Mouse (Mus musculus): ENCODE results near the gene Cd9.
A peak's percentile ranks its signal among the peaks of the same experiment; 100 is the strongest.

The Cd9 gene

DNA sequence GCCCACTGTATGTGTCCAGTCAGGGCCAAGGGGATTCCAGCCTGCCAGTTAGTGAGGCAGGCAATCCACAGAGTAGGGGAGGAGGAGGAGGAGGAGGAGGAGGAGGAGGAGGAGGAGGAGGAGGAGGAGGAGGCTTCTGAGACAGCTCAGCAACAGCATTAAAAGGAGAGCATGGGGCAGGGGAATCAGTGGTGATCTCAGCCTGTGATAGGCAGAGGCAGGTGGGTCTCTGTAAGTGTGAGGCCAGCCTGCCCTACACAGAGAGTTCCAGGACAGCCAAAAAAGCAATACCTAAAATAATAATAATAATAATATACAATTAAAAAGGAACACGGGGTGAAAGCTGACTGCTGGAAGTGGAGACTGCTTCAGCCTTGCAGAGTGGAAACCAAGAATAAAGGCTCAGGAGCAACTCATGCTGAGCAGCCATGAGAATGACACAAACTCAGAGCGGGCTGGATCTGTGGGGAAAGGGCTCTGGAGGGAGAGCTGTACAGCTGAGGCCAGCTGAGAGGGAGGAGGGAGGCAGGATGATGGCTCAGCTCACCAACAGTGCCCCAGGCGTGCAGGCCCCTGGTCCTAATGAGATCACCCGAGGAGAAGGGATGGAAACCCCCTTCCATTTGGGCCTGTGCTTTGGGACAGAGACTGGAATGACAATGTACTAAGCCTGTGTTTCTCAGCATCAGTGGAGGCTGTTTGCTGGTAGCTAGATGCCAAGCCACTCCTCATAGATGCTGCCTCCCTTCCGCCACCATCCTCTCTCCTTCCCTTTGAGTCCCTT, 59.7 kb downstream of the Cd9 start:
- DNase-seq (ENCODE audit: low read depth, low spot score), result no peak

GRCm38 (mm10) chr6:125433704-125434447, 60.7 kb downstream of the Cd9 start:
- no peak for DNase-seq (ENCODE audit: low read depth, low spot score)

DNA sequence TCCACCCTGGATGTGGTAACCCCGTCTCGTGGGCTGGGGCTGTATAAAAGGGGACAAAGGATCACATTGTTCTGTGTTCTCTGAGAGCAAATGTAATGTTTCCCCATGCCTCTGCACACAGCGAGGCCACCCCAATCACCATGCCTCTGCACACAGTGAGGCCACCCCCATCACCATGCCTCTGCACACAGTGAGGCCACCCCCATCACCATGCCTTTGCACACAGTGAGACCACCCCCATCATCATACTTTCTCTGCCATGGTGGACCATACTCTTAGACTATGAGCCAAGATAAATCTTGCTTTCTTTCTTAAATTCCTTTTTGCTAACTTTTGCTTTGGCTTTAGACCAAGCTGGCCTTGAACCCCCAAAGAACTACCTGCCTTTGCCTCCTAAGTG, 61.3 kb downstream of the Cd9 start:
- DNase-seq (ENCODE audit: low read depth, low spot score), result no peak

DNA sequence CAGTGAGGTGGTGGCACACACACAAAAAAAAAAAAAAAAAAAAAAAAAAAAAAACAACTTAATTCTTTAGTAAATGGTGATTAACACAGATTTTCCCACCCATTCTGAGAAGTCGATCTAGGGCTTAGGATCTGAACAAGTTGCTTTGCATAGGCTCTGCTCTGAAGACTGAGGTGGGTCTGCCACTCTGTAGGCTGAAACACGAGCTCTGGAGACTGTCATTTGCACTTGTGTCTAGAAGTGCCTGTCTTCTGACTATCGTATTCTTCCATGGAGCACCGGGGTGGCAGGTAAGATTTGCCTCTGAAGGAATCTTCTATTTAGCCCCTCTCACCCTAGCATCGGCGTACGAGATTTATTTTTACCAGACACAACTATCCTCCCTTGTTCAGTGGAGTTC, 62.1 kb downstream of the Cd9 start:
- DNase-seq (ENCODE audit: low read depth, low spot score), result no peak

- DNase-seq (ENCODE audit: low read depth, low spot score), result no peak
These were observed 63.6 kb downstream of the Cd9 start for GRCm38 (mm10) chr6:125430982-125431381.

DNA sequence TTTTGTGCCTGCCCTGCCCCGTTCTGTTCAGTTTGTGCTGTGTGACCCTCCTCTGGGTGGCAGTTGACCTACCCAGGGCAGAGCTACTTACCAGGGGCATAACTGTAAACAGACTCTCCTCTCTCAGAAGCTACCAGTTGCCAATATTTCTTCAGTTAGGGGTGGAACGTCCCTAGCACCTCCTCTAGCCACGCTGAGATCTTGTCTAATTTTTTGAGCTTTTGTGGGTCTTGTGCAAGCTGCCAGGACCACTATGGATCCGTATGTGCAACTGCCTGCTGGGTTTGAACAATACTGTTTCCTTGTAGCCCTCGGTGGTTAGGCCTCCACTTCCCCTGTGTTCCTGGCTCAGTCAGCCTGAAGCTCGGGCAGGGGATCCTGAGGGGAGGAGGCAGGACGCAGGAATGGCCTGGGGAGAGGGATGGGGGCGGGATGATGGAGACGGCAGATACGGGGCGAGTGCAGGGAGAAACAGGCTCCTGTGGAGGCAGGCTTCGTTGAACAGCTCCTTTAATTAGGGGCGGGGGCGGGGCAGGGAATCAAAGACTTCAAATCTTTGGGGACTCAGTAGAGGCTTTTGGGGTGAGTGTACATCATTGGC, 64.1 kb downstream of the Cd9 start:
- no peak for DNase-seq (ENCODE audit: low read depth, low spot score)

DNA sequence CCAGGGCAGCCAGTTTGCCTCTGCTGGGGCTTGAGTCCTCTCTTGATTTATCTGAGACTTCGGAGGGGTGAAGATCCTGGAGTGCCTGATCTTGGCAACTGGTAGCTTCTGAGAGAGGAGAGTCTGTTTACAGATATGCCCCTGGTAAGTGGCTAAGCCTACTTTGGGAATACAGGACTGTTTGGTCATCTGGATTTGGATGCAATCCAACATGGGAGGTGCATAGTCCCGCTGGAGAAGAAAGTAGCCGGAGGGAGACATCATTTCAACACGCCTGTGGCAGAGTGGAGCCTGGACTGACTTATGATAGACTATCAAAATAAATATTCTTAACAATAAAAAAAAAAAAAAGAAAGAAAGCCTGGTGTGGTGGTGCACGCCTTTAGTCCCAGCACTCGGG, 64.8 kb downstream of the Cd9 start:
- no peak for DNase-seq (ENCODE audit: low read depth, low spot score)

DNA sequence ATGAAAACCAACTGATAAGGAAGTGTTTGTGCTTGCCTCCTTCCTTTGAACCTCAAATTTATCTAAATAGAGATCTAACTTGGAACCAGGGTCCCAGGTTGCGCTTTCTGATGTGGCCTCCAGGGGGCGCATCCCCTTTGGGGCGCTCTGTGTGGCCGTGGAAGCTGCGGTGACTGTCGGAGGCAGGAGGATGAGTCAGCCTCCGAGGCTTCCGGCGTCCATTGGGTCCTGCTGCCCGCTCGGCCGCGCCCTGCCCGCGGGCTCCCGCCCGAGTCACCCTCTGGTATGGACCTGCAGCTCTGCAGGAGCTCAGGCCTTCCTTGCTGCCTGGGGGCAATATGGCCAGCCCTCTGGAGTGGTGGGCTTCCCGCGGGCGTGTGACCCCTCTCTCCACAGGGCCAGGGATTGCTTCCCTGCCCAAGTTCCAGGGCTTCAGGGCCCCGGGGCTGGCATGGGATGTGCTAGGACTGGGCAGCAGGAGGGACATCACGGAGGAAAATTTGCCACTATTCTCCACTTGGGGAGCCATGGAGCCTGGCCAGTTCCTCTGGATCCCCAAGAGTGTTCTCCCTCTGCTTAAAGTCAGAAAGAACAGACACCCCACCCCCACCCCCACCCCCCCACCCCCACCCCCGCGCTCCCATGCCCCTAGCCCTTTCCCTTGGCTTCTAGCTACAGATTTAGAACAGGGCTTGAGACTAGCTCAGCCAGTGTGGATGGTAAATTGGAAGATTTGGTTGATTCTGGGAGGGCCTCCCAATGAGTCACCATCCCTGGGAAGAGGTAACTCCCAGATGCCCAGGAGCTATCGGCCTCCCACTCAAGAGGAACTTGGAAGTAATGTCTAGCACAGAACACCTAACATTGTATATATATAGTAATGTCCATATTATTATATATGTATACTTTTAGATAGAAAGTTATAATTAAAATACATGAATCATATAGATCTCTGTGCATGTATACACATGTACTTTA, 67.9 kb downstream of the Cd9 start:
- DNase-seq (ENCODE audit: low read depth, low spot score), result peak; percentile 88

DNA sequence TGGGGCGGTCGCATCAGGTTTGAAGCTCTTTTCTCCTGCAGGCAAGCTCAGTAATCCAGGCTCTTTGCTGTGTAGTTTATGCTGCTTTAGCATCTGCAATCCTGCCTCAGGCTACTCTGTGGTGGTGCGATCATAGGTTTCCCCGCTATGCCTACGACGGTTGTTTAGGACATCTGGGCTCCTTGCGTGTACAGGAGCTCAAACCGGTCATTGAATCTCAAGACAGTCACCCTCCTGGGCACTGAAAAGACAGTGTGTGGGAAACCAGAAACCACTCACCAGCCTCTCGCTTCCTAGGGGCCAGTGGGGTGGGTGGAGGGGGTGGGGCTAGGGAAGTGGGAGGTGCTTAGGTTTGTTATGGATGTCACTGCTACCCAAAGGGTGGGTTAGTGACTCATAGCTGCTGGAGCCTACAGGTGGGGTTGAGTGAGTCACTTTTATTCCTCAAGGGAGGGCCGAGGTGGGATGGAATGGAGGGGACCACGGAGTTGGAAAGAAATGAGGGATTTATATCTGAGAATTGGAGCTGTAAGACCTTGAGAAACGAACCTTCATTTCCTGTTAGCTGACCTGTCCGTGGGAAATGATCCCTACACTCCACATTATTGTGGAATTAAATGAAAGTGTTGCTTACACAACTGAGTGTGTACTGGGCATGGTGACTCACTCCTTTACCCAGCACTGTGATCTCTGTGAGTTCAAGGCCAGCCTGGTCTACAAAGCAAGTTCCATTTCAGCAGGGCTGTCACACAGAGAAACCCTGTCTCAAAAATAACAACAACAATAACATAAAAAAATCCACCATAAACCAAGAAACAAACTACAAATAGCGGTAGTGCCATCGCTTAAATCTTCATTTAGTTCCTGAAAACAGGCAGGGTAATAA, 69.1 kb downstream of the Cd9 start:
- DNase-seq (ENCODE audit: low read depth, low spot score), result no peak

GRCm38 (mm10) chr6:125424156-125424555, 70.4 kb downstream of the Cd9 start:
- no peak for DNase-seq (ENCODE audit: low read depth, low spot score)

- no peak for DNase-seq (ENCODE audit: low read depth, low spot score)
These were observed 71.1 kb downstream of the Cd9 start for GRCm38 (mm10) chr6:125423507-125423906.

DNA sequence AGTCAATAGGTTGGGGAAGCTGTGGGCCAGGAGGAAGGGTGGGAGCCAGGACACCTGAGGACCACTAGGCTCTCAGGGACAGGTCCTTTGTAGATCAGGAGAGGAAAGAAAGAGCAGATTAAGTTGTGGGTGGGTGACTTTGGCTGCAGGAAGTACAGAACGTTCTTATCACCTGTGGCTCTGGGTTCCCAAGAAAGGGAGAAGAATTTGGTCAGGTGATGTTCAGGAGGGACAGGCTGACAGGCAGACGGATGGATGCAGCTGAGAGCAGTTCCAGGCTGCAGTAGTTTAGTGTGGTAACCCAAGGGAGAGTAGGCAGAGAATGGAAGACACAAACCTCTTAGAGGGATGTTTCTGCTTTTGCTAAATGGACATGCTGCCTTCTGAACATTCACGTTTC, 71.5 kb downstream of the Cd9 start:
- no peak for DNase-seq (ENCODE audit: low read depth, low spot score)

GRCm38 (mm10) chr6:125422051-125422822, 72.4 kb downstream of the Cd9 start:
- peak; percentile 75 for DNase-seq (ENCODE audit: low read depth, low spot score)

DNA sequence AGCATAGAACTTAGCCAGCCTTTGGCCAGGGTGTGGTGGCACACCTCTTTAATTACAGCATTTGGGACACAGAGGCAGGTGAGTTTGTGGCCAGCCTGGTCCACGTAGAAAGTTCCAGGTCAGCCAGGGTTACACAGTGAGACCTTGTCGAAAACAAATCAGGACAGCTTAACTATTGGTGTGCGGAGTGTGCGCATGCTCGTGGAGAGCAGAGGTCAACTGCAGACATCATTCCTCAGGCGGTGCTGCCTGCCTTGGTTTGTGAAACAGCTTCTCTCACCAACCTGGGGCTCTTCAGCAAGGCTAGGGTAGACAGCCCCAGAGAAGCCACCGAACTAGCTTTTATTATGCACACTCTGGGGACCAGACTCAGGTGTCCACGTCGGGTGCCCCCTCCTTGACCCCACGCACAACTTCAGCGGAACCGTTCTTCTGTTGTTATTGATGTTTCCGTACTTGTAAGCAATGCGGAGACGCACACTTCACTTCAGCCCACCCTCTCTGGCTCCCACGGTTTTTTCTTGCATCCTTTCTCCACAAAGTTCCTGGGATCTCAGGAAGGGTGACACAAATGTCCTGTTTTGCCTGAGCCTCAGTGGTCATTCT, 74.0 kb downstream of the Cd9 start:
- no peak for DNase-seq (ENCODE audit: low read depth, low spot score)

DNA sequence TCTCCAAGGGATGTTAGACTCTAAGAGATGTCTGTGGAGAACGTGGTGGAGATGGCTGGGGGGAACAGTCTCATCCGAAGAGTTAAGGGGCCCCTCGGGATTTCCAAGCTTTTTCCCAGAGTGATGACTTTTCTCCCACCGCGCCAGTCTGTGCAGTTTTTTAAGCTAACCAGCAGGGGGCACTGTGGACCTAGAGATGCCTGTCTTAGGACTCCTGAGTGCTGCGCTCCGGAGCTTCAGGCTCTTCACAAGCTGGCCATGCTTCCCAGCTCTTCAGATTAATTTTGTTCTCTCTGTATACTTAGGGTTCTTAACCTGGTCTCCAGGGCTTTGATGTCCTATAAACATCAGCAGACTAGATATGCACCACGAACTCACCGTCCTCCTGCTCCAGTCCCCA, 75.8 kb downstream of the Cd9 start:
- DNase-seq (ENCODE audit: low read depth, low spot score), result peak; percentile 92

- no peak for DNase-seq (ENCODE audit: low read depth, low spot score)
These were observed 81.3 kb downstream of the Cd9 start for GRCm38 (mm10) chr6:125413326-125413725.

DNA sequence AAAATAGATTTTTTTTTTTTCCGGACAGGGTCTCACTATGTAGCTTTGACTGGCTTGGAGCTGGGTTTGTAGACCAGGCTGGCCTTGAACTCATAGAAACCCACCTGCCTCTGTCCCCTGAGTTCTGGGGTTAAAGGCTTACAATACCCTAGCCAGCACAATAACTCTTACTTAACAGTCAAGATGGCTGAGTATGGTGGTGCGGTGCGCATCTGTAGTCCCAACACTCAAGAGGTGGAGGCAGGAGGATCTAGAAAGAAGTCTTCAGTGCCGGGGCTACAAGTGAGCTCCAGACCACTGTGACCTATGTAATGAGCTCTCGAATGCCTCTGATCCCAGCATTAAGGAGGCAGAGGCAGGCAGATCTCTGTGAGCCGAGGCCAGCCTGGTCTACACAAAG, 82.9 kb downstream of the Cd9 start:
- DNase-seq (ENCODE audit: low read depth, low spot score), result no peak

GRCm38 (mm10) chr6:125410995-125411547, 83.5 kb downstream of the Cd9 start:
- no peak for DNase-seq (ENCODE audit: low read depth, low spot score)

DNA sequence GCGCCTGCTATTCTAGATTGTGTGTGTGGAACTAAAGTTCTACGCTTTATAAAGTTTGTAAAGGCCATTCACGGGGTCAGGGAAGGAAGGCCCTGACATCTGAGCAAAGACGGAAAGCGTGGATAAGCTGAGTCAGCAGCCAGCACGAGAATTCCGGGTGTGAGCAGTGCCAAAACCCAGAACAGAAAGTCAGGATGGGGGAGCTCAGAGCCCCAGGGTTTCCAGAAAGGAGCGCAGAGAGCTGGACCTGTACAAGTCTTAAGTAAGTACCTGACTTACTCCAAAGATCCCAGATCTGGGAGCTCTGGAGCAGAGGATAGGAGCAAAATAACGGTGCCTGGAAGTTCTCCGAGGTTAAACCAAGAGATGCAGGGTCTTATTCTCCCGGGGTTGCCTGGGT, 84.0 kb downstream of the Cd9 start:
- DNase-seq (ENCODE audit: low read depth, low spot score), result no peak
